Mouse (Mus musculus) C2C12 (cell line): ENCODE results near the gene Alkbh3. TPM values are rescaled to one million over a fixed set of nuclear protein-coding genes. Genes with fewer than 3 reads are reported as not detected.

ENCODE experiments used
- H3K27me3 ChIP-seq: one replicate; pipeline ENCODE4 v1.6.1; 2011; ENCODE audit not compliant: control insufficient read depth, insufficient read depth, insufficient read length
- H3K36me3 ChIP-seq: one replicate; pipeline ENCODE4 v1.6.1; 2011; ENCODE audit not compliant: control insufficient read depth, insufficient read depth
- H3K4me3 ChIP-seq: one replicate; pipeline ENCODE4 v1.5.1; 2011; ENCODE audit warnings: mild to moderate bottlenecking, control low read depth; ENCODE audit not compliant: poor library complexity, insufficient read depth, severe bottlenecking
- H3K79me2 ChIP-seq: one replicate; pipeline ENCODE4 v1.6.1; 2011; ENCODE audit not compliant: control insufficient read depth, insufficient read depth
- H3K79me3 ChIP-seq: one replicate; pipeline ENCODE4 v1.6.1; 2011; ENCODE audit warnings: low read depth, control low read depth
- H3ac ChIP-seq: one replicate; pipeline ENCODE3; 2011; ENCODE audit warnings: low read depth; ENCODE audit not compliant: control insufficient read depth, insufficient read length
- CEBPB ChIP-seq: IDR thresholded peaks from one replicate; pipeline ENCODE4 v1.6.1; 2011; ENCODE audit warnings: low read depth, mild to moderate bottlenecking, control low read depth, moderate library complexity
- CTCF ChIP-seq: IDR thresholded peaks from one replicate; pipeline ENCODE4 v1.5.1; 2011; ENCODE audit not compliant: control insufficient read depth, insufficient read depth, insufficient read length
- FOSL1 ChIP-seq: IDR thresholded peaks from one replicate; pipeline ENCODE4 v1.8.0; 2011; ENCODE audit warnings: mild to moderate bottlenecking, low read length; ENCODE audit not compliant: poor library complexity, insufficient read depth, severe bottlenecking
- MAX ChIP-seq: IDR thresholded peaks from one replicate; pipeline ENCODE4 v1.6.1; 2011; ENCODE audit warnings: mild to moderate bottlenecking, control low read depth
- MYOD1 ChIP-seq: IDR thresholded peaks from one replicate; pipeline ENCODE4 v1.6.1; 2011; ENCODE audit warnings: low read depth; ENCODE audit not compliant: control insufficient read depth, insufficient read length
- MYOG ChIP-seq: IDR thresholded peaks from one replicate; pipeline ENCODE4 v1.6.1; 2011; ENCODE audit not compliant: control insufficient read depth, insufficient read length; ENCODE audit errors: extremely low read depth
- USF1 ChIP-seq: IDR thresholded peaks from one replicate; pipeline ENCODE4 v1.6.1; 2011; ENCODE audit warnings: low read depth, mild to moderate bottlenecking, control low read depth, moderate library complexity
- polyA plus RNA-seq: library from polyadenylated mRNA; unstranded; fragments of >200 nt; fragmentation: generic; extraction: Trizol; gene quantifications from one replicate; pipeline ENCODE4 v1.2.1, GENCODE M21; 2012; ENCODE audit warnings: missing spikeins

Gene Alkbh3
- polyA plus RNA-seq, 1 experiment, result 57.2 TPM

DNA sequence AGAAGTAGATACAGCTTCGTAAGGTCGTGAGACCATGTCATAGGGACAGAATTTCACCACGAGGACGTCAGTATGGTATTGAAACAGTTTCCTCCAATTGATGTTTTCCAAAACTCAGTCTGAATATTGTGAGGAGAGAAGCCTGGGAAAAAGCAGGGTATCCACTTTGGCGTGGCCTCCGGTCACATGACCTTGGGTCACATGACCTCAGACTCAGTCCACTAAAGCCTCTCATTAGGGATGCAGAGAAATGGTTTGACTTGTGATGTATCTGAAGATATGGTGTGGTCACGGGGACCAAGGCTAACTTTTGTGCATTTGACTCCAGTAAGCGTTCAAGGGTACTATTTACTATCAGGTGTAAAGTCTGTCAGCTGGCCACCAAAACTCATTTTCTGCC lies 51.3 kb downstream of the Alkbh3 start:
- Histone ChIP-seq H3K27me3 (peaks cover 53% of the 10 kb centered on the region), H3ac (no peak overlapping the region), H3K36me3 (no peaks in the 10 kb centered on the region), H3K79me2 (no peaks in the 10 kb centered on the region), H3K4me3 (no peak overlapping the region), H3K79me3 (no peaks in the 10 kb centered on the region)
- TF ChIP-seq CTCF (no peak), MYOG (no peak), FOSL1 (no peak), USF1 (peak; percentile 71), MAX (no peak), CEBPB (no peak), MYOD1 (no peak)

DNA sequence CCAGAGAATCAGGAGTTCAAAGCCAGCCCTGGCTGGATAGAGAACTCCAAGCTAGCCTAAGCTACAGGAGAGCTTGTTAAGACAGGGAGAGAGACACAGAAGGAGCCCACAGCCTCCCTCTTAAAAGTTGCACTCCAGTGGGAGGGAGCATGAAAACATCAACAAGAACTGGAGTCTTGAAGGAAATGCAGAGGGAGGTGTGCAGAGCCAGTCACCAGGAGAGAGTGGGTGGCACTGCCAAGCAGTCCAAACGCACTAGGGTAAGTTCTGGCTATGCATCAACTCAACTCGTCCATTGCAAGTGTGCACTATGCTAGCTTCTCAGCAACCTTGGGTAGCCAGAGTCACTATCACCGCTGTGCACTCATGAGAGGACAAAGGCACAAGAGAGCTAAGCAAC lies 52.4 kb downstream of the Alkbh3 start:
- no peak overlapping the region for H3K4me3 ChIP-seq
- H3K79me2 ChIP-seq, result no peaks in the 10 kb centered on the region
- no peak overlapping the region for H3ac ChIP-seq
- H3K36me3 ChIP-seq, result no peaks in the 10 kb centered on the region
- H3K79me3 ChIP-seq, result no peaks in the 10 kb centered on the region
- H3K27me3 ChIP-seq, result peaks cover 61% of the 10 kb centered on the region
- TF ChIP-seq MYOG (no peak), USF1 (no peak), MYOD1 (no peak), MAX (no peak), FOSL1 (no peak), CTCF (no peak)

DNA sequence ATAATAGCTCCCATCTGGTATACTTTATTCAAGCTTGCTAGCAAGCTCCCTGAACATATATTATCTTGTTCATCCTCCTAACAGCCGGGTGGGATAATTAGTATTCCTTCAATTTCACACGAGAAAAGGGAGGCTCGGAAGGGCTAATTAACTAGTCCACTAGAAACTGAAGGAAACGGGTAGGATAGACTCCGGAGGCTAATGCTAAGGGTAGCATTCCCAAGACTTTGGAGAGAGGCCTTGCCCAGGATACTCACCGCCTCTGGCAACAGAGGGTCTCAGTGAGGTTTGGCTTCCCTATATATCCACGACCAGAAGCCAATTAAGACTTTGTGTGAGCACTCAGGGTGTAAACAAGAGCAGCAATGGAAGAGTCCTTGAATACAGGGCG lies 52.8 kb downstream of the Alkbh3 start:
- Histone ChIP-seq H3ac (no peak overlapping the region), H3K79me2 (no peaks in the 10 kb centered on the region), H3K4me3 (no peak overlapping the region), H3K27me3 (peaks cover 59% of the 10 kb centered on the region), H3K36me3 (no peaks in the 10 kb centered on the region), H3K79me3 (no peaks in the 10 kb centered on the region)
- TF ChIP-seq CEBPB (no peak), MAX (no peak), USF1 (no peak), MYOG (no peak), CTCF (no peak), FOSL1 (no peak), MYOD1 (no peak)

DNA sequence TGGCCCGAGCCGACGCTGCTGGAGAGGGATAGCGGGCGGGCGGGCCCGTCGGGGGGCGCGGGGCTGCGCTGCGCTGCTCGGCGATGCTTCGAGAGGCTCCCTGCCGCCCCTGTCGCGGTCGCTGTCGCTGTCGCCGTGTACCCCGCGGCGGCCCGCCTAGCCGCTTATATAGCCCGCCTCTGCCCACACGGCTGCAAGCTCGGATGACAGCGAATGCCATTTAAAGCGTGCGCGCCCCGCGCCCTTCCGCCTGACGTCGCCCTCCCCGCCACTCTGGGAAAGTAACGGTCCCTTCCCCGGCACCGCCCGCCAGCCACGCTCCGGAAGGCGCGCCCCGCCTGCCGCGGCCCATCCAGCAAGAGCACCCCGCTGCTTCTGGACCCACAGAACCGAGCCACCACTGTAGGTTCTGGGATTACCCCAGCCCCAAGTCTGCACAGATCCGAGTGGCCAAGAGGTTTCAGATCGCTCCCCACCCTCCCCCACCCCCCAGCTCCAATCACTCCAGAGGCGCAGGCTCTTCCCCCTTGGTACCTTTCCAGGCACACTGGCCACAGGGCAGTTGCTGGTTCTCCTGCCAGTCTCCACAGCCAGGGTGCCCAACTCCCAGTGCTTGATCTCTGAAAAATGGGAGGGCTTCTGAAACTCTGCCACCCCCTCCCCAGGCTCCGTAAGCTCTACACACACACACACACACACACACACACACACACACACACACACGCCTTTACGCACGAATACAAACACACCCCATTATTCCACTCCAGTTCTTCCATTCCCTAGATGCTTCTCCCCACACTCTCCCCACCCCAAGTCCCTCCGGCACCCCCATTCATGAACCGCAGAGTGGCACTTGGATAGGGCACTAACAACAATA lies 53.5 kb downstream of the Alkbh3 start, which contains the start of gene Gm13889:
TSS of gene Gm13889 (minus strand) at position 294 of the 877 bp plus-strand sequence.
- Histone ChIP-seq H3K79me3 (no peaks in the 10 kb centered on the region), H3ac (peak within 1 kb of the TSS; percentile 15), H3K4me3 (no peak within 1 kb of the TSS), H3K27me3 (peaks cover 57% of the 10 kb centered on the region), H3K79me2 (no peaks in the 10 kb centered on the region), H3K36me3 (no peaks in the 10 kb centered on the region)
- no peak for TF ChIP-seq MYOG
- no peak for TF ChIP-seq MAX
- TF ChIP-seq CEBPB, result no peak
- no peak for TF ChIP-seq USF1
- no peak for TF ChIP-seq CTCF
- no peak for TF ChIP-seq MYOD1
- no peak for TF ChIP-seq FOSL1

DNA sequence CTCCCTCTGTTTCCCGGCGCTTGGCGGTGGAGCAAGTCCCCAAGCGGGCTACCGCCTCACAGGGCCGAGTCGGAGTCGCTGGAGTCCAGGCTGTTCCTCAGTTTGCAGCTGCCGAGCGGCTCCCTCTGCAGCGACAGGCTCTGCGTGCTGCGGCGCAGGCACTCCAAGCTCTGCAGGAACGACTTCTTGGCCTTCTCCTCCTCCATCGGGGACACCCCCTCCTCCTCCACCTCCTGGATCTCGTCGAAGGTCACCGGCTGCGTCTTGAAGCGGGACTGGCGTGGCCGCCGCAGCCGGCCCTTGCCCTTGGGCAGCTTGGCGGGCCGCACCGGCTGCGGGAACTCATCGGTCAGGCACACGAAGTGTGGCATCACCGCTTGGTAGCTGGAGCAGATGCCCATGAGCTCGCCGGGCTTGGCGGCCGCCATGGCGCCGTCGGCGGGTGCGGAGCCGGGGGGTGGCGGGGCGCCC lies 54.2 kb downstream of the Alkbh3 start:
- H3K79me2 ChIP-seq, result no peaks in the 10 kb centered on the region
- no peak overlapping the region for H3ac ChIP-seq
- no peak for TF ChIP-seq MAX
- TF ChIP-seq MYOD1, result no peak
- TF ChIP-seq CEBPB, result no peak
- TF ChIP-seq MYOG, result no peak
- TF ChIP-seq CTCF, result no peak
- no peak for TF ChIP-seq FOSL1
- H3K36me3 ChIP-seq, result no peaks in the 10 kb centered on the region
- no peaks in the 10 kb centered on the region for H3K79me3 ChIP-seq
- no peak overlapping the region for H3K4me3 ChIP-seq
- H3K27me3 ChIP-seq, result peaks cover 60% of the 10 kb centered on the region

DNA sequence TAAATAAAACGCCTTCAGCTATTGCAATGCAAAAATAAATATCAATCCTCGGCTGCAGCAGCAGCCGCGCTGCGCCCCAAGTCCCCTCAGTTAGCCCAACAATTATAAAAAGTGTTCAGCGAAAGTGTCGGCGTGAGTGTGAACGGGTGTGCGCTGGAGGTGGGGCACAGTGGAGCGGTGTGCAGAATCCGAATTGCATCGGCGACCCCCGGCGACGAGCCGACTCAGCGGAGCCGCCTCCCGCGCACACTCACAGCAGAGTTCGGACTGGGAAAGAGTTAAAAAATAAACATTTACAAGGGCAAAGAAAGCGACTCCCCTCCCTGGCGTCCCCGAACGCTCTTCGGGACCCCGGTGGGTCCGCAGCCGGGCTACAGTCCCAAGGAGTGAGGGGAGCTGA lies 54.7 kb downstream of the Alkbh3 start:
- Histone ChIP-seq H3K4me3 (no peak overlapping the region), H3K36me3 (no peaks in the 10 kb centered on the region), H3ac (no peak overlapping the region), H3K79me2 (no peaks in the 10 kb centered on the region), H3K79me3 (no peaks in the 10 kb centered on the region), H3K27me3 (peaks cover 56% of the 10 kb centered on the region)
- TF ChIP-seq CEBPB (no peak), MYOG (no peak), FOSL1 (no peak), CTCF (no peak), USF1 (no peak), MYOD1 (no peak), MAX (no peak)
